Mouse (Mus musculus): ENCODE data around the gene Pmm2. TPM values are rescaled to one million over a fixed set of nuclear protein-coding genes. Genes with fewer than 3 reads are reported as not detected.

The Pmm2 gene
- total RNA-seq, 1 experiment from 2014 or later: 74.6 TPM

DNA sequence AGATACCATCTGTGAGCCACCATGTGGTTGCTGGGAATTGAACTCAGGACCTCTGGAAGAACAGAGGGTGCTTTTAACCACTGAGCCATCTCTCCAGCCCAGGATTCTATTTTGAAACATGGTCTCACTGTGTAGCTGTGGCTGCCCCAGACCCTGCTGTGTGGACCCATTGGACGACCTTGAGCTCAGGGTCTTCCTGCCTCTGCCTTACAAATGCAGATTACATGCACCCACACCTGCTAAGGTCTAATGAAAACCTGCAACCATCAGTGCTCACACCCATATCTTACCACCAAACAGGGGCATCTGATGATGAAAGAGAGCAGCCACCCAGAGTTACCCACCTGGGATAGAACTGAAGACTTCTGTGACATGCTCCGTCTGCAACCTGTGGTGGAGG, 18.8 kb downstream of the Pmm2 start:
- DNase-seq: no peak

DNA sequence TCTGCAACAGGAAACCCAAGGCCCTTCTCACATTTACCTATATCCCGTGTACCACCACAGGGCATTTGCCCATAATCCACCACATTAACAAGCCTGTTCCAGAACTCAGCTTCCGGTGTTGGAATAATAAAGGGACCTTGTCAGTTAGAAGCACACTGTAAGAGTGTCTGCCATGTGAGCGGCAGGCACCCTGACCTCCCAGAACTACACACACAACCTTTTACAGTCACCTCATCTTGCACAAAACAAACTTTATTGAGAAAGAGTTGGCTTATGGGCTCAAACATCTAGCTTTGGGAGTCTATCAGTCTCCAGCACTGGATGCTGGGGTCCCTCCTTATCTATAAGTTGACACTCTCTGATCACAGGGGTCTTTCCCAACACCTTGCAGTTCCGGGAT, 20.9 kb downstream of the Pmm2 start:
- DNase-seq: no peak

DNA sequence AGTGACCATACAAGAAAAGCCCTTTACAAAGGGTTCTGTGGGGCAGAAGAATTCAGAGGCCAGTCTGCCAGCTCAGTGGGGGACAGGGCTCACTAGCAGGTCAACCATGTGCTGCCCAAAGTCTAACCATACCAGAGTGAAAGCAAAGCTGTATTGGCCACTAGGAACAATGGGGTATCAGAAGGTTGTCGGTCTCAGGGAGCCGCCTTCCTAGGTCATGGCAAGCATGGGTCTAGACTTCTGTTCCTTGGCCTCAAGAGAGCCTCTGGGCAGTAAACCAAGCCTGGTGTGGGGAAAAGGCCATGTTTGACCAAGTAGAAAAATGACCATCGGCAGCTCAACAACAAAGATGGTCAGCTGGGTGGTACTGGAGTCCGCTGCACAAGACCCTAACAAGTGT, 21.3 kb downstream of the Pmm2 start:
- peak; percentile 79 for DNase-seq

DNA sequence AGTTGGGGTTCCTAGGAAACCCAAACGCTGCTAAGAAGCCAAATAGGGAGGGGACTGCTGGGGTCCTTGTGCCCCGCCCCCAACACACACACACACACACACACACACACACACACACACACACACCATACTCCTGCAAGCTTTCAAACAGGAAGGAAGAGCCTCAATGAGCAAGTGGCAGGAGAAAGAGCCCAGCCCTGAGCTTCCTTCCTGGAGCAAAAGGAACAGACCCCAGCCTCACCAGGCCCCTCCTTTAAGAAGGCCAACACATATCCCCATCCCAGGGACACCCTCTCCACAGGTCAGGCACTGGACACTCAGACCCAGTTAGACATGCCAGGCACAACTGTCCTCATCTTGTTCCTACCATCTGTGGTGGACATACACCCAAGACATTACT, 25.5 kb downstream of the Pmm2 start:
- DNase-seq: no peak

DNA sequence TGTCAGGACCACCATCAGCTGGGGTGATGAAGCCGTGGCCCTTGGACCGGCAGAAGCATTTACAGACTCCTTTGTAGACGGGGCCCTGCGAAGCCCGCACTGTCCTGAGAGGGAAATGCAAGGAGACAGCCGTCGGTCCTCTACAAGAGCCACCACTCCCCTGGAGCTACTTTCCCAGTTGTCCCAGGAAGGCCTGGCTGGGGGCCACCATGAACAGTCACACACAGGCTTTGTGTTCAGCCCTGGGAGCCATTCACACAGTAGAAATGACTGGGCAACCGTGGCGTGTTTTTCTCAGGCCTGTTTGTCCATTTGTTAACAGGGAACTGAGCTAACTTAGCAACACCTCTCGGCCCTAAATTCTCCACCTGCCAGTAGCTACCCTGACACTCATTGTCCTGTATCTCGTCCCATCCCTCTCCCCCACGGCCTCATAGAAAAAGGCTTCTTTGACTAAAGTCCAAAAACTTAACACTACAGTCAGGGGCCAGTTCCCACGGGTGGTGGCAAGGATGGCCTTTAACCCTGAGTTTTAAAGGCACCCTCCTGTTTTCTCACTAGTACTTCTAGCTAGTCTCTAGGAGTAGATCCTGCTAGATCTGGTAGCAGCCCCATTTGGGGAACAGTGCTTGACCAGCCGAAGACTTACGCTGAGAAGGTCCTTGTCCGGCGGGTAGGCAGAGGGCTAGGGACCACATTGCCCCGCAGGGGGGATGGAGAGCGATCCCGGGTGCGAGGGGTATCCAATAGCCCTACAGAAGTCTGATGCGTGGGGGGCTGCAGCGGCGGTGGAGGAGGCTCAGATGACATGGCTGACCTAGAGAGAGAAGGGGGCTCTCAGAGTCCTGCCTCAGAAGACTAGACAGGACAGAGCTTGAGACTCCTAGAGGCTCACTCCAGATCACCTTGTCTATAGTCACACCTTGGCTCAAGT, 26.4 kb downstream of the Pmm2 start:
- no peak for DNase-seq

DNA sequence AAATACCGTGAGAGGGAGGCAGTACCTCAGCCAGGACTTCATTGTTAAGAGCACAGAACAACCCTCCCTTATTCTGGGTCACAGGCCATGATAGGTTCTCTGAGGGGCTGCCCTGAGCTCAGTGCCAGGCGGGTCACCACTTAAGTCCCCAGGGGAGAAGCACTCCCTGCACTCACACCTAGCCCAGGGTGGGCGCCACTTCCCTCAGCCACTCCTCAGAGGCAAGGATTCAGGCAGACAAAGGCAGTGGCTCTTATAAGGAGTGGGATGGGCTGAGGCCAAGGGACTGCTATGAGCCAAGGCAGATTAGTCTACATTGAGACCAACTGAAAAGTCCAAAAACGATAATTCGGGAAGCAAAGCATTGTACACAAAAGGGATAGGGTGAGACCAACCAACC, 27.9 kb downstream of the Pmm2 start:
- DNase-seq: no peak

DNA sequence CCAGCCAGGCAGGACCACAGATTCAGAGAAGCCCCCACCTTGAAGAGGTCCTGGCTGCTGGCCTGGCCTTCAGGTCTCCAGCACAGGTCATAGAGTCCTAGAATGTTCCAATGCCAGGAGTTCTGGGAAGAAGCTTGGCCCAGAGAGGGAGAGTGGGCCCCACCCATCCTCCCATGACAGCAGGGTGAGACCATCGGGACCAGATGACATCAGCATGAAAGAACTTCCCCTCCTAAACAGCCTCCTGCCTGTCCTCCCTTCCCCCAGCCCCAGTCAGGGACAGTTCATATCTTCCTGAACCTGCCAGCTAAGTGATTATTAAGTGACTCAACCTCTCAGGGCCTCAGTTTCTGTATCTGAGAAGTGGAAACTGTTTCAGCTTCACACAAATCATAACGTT, 29.0 kb downstream of the Pmm2 start:
- peak; percentile 69 for DNase-seq

DNA sequence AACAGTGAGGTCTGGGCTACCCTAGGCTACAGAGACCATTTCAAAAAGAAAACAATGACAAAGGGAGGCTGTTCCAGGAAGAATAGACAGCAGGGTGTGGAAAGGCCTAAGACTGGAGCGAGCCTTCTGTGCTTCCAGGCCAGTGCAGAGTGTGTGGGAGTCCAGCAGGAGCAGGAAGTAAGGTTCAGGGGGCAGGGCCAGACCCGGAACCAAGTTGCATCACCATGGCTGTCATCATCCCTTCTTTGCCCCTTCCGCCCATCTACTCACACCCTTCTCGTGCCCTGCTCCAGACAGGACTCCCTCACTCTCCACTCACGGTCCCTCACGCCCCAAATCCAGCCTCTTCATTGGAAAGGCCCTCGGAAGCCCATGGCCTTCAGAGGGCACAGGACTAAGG, 29.8 kb downstream of the Pmm2 start:
- DNase-seq: no peak

DNA sequence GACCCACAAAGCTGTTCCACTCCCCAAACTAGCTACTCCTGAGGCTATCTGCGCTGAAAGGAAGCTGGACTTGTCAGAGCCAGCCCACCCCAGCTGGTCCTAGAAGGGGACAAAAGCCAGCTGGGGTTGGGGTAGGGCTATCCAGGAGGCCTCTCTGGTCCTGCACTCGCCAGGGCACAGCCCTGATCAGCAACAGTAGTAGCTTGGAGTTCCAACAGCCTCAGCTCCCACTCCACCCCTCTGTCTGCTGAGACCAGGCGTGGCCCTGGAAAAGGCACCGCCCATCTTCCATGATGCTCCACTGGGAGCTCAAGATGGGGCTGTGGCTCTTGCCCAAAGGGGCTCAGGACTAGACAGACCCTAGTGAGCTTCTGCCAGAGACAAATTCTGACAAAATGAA, 30.3 kb downstream of the Pmm2 start:
- peak; percentile 46 for DNase-seq

DNA sequence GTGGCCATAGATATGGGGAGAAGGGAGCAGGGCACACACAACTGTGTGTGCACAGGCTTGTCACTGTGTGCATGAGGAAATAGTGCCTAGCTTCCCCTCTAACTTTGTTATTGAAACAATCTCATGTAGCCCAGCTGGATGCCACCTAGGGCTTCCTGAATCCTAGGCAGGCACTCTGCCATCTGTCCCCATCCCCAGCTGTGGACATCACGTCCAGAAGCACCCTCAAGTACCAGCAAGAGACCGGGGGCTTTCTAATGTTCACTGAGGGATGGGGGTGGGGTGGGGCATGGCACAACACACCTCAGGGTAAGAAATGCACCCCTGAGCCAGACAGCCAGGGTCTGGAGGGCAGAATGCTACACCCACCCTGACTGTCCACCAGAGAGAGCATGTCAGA, 30.9 kb downstream of the Pmm2 start:
- DNase-seq: no peak

DNA sequence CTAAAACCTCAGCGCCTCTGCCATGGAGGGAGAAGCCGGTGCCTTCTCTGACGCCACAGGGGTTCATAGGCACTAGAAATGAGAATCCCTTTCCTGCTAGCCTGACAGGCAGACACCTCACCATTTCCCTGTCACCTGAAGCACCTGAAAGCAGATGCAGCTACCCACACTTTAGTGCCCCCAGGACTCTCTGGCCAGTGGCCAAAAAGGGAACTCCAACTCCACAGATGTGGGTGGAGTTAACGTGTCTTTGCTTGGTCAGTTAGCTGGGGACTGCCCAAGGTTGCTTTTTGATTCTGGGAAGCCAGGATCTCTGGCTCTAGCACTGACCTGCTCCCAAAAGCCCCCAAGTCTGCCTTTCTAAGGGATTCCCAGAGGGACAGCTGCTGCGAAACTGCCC, 32.0 kb downstream of the Pmm2 start:
- no peak for DNase-seq

DNA sequence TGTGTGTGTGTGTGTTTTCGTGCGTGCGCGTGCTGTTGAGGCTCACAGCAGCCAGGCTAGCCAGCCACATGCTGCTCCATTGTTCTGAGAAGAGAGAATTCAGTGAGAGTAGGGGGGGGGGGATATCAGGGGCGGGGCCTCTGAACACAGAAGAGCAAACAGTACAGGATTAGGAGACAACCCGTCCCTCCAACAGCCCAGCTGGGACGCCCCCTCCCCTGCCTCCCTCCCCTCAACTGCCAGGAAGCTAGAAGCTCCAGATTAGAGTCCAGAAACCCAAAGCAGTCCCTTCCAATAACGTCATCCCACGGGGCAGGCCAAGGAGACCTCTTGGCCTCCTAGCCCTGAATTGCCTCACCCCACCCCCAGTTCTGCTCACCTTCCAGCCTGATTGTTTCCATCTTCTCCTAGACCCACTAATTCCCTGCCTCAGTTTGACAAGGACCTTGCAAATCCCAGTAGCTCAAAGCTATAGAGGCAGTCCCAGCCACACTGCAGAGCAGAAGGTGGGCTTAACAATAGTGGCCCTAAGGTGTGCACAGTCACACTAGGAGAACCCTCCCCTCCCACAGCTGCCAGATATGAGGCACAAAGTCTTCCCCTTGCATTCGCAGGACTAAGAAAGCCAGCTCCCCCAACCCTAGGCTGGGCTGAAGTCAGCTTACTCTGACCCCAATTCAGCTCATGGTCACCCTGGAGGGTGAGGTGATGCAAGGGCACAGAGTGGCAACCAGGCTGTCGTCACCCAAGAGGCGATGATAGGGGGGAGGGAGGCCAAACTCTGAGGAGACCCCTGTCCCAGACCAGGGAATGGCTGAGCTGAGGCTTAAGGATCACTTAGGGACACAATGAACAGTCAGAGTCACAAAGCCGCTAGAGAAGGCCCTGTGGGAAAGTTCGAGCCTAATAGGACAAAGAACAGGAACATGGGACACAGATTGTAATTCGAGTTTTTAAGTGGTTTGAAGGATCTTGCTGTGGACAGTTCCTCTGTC, 32.9 kb downstream of the Pmm2 start:
- peak; percentile 67 for DNase-seq

DNA sequence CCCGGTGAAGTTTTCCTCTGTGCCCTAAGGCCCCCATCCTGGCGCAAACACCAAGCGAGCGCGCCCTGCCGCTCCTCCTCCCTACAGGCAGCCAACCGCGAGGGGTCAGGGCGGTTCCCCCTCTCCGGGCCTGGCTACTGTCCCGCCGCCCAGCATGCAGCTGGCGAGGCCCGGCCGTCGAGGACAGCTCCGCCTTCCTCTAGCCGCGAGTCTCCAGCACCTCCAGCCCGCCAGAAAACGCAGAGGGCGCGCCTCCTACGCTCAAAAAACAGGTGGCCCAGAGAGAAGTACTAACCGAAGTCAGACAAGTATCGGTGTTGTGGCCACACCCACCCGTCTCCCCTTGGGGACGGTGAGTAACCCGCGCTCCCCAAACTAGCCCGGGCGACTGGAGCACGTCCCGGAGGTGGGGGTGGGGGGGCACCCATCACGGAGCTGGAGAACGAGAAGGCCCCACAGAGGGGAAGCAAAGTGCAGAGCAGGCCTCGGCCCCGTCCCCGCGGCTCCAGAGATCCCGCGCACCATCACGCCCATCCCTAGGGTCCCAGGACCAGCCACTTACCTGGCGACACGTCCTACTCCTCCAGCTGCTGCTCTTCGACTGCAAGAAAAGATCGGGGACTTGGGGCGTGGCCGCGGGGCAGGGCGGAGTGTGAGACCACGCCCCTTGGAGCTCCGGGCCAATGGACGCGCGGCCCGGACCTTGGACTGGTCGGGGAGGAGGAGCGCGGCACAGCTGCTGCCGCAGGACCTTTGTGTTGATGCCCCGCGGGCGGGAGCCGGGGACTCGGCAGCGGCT, 34.3 kb downstream of the Pmm2 start, which contains the start of gene Carhsp1:
Gene Carhsp1 (minus strand): TSS at position 605 of the 799 bp plus-strand sequence.
- DNase-seq: peak; percentile 97

DNA sequence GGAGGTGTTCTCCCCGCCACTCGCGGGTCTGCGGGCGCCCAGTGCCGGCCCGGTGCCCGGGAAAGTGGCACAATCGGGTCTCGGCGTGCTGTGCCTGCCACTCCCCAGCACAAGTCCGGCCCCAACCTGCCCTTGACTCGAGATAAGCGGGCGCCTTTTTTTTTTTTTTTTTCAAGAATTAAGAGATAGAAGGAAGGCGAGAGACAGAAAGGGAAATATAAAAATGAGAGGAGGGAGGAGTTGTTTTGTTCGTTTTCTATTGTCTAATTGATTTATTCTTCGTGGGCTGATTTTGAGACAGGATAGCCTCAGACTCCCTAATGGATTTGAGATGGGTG, 34.8 kb downstream of the Pmm2 start:
- DNase-seq: no peak

DNA sequence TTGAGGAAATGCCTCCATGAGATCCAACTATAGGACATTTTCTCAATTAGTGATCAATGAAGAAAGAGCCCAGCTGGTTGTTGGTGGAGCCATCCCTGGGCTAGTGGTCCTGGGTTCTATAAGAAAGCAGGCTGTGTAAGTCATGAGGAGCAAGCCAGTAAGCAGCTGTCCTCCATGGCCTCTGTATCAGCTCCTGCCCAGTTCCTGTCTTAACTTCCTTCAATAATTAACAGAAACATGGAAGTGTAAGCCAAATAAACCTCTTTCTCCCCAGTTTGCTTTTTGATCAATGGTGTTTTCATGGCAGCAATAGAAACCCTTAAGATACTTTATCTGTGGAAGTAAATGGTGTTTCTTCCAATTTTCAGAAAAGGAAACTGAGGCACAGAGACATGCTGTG, 35.3 kb downstream of the Pmm2 start:
- no peak for DNase-seq

DNA sequence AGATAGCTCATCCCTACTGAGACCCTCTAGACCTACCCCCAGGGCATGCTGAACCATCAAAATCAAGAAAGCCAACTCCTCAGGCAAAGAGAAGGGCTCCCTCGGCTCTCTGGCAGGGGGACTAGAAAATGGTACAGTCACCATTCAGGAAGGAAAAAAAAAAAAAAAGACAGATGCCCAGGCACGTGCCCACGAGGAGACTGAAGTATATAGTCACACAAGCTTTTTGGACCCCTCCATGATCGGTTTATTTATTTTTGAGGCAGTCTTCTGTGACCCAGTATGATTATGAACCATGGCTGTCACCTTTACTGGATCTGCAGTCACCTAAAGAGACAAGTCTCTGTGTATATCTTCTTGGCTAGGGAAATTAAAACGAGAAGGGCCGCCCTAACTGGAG, 35.9 kb downstream of the Pmm2 start:
- DNase-seq: no peak

DNA sequence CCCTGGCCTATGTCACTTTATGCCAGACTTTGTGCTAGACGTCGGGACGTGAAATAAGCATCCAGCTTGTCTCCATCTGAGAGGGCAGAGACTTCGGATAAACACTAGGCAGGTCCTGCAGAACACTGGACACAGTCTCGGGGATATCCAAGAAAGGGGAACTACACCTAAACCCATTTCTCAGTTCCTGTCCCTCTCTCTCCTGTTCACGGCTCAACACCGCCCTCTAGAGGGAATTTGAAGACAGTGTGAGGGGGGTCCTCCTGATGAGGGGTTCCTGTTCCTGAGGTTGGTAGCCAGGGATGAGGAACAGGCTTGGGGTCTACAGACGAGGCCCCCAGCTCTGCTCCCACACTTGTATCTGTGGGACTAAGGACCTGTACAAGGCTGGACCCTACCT, 36.7 kb downstream of the Pmm2 start:
- DNase-seq: peak; percentile 71

DNA sequence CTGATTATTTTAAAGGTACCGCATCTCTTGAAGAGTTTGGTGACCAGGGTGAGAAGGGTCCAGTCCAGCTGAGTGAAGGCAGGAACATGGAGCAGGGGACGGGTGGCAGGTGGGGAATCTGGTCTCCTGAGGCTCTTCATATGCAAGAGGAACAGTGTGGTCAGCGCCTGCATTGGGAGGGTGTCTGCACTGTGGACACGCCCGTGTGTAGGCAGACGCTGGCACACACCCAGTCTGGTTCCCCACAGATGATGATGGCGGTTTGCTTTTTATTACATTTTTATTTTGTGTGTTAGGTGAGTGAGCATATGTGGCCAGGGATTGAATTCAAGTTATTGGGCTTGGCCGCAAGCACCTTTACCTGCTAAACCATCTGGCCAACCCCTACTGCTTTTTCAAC, 38.1 kb downstream of the Pmm2 start:
- no peak for DNase-seq

DNA sequence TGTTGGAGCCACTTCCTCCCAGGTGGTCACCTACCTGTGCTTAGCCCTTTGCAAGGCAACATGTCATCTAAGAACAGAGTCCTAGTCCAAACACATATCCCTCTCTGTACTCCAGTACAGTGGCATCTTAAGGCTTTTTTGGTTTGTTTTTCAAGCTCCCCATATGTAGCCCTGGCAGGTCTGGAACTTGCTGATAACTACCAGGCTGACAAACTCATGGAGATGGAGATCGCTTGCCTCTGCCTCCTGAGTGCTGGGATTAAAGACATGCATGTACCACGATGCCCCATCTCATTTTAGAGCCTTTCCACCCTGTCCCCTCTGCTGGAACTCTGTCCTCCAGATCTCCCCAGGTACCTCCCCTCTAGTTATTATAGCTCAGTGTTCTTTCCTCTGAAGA, 38.8 kb downstream of the Pmm2 start:
- DNase-seq: no peak

DNA sequence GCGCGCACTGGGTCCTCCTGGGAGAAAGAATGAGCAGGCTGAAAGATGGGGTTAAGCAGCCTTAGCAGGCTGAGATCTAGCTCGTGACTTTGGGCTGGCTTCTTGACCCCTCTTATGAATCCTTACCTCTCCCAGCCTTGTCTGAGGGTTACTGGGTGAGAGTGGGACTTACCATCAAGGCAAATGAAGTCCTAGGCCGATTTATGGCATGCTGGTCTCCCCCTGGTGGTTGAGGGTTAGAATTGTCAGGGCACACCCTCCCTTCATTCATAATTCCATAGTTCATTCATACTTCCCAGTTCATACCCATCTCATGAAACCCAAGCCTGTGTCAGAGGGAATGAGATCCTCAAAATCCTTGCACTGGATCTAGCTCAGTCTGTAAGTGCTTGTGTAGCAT, 39.3 kb downstream of the Pmm2 start:
- DNase-seq: peak; percentile 77

DNA sequence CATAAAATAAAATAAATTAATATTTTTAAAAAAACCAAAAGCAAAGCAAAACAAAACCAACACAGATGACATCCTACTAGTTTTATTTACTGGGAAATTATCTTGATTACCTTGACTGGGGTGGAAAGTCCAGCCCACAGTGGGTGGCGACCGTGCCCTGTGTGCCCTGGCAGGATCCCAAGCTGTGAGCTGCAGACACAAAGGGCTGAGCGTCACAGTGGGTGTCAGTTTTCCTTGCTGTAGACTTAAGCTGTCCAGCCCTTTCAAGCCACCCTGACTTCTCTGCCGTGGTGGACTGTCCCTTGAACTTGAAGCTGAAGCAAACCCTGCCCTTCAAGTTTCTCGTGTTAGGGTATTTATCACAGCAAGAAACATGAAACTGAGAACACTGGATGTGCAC, 40.6 kb downstream of the Pmm2 start:
- DNase-seq: peak; percentile 70

DNA sequence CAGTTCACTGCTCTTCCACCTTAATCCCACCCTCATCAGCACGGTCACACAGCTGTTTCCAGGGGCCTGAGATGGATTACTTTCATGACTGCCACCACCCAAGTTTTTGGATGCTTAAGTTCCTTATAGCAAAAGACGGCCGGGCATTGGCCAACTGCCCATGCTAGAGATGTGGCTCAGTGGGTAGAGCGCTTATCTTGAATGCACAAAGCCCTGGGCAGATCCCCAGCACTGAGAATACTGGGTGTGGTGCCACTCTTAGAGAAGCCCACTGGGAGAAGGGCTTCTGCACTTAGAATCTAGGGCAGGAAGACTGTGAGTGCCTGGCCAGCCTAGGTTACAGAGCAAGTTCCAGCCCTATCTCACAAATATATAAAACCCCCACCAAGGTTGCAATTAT, 41.2 kb downstream of the Pmm2 start:
- no peak for DNase-seq
